Comparison of ENCODE assay signal across 24 mouse cellular contexts in genomic region chr4:131073420-131073819, GRCm38 (mm10).
DNase-seq lines count a peak whose midpoint lies in the region; ATAC-seq and TF ChIP-seq lines count a peak whose summit lies in the region.
"Had no signal": no experiment of that assay in that cellular context is flagged by ENCODE, and none has a peak within 500 bp of the region (broad histone marks: within the 10 kb centered on the region; RNA-seq: fewer than 3 reads in every experiment).

No protein-coding gene starts in this region.

- H3K4me3 ChIP-seq in lung, embryonic 14.5 days (ENCODE audit: low read depth, low read length), result no peak overlapping the region
- H3K4me3 ChIP-seq: embryonic facial prominence, embryonic 10.5 days; heart, adult 2 months; heart, embryonic 15.5 days; hindbrain, embryonic 15.5 days; left cerebral cortex, adult 2 months; midbrain, embryonic 15.5 days; neural tube, embryonic 12.5 days had no signal

- DNase-seq in kidney, postnatal 14 days, result peak; percentile 7
- DNase-seq in kidney, postnatal 10 days, result no peak
- peak; percentile 15 for DNase-seq in embryo, embryonic 9.5 days (ENCODE audit: extremely low spot score)
- peak; percentile 34 for DNase-seq in lung, embryonic 14.5 days
- peak; percentile 28 to 60 for DNase-seq in lung, postnatal 4 days
- DNase-seq in urinary bladder, postnatal 36 days (ENCODE audit: low spot score in 2 of 2), result no peak
- DNase-seq in left cerebral cortex, postnatal 36 days (ENCODE audit: low spot score in 2 of 2), result no peak
- DNase-seq: adrenal gland, postnatal 10 days; cerebellum, adult 2 months; cerebellum, postnatal 25 days; gastrocnemius, postnatal 36 days; heart, adult 2 months; heart, postnatal 36 days; kidney, adult 8-10 months; layer of hippocampus, adult 9-11 months; left cerebral cortex, postnatal 4 days; right cerebral cortex, postnatal 14 days had no signal

- H3K36me3 ChIP-seq in lung, embryonic 14.5 days (ENCODE audit: insufficient read depth), result no peaks in the 10 kb centered on the region
- H3K36me3 ChIP-seq: embryonic facial prominence, embryonic 10.5 days; heart, embryonic 15.5 days; hindbrain, embryonic 15.5 days; midbrain, embryonic 15.5 days; neural tube, embryonic 12.5 days had no signal

- no peak for ATAC-seq in lung, embryonic 14.5 days (ENCODE audit: insufficient read depth)
- ATAC-seq: midbrain, embryonic 15.5 days had no signal

- H3K9ac ChIP-seq in lung, embryonic 14.5 days, result no peak overlapping the region
- H3K9ac ChIP-seq: heart, embryonic 15.5 days; hindbrain, embryonic 15.5 days; midbrain, embryonic 15.5 days; neural tube, embryonic 12.5 days had no signal

- H3K27me3 ChIP-seq in lung, embryonic 14.5 days (ENCODE audit: insufficient read depth, low read length), result no peaks in the 10 kb centered on the region
- H3K27me3 ChIP-seq: heart, embryonic 15.5 days; hindbrain, embryonic 15.5 days; midbrain, embryonic 15.5 days; neural tube, embryonic 12.5 days had no signal

- no peak for TF ChIP-seq CTCF in lung, embryonic 14.5 days (IDR thresholded peaks at IDR 0.05; ENCODE audit: low read depth)

- H3K4me1 ChIP-seq in lung, embryonic 14.5 days (ENCODE audit: insufficient read depth), result no peaks in the 10 kb centered on the region
- H3K4me1 ChIP-seq: heart, embryonic 15.5 days; hindbrain, embryonic 15.5 days; neural tube, embryonic 12.5 days had no signal

- H3K27ac ChIP-seq in lung, embryonic 14.5 days (ENCODE audit: low read depth), result no peak overlapping the region
- H3K27ac ChIP-seq: embryonic facial prominence, embryonic 10.5 days; heart, adult 2 months; heart, embryonic 15.5 days; hindbrain, embryonic 15.5 days; left cerebral cortex, adult 2 months; midbrain, embryonic 15.5 days; neural tube, embryonic 12.5 days; stomach, postnatal 0 days had no signal

- no peak overlapping the region for H3K4me2 ChIP-seq in lung, embryonic 14.5 days
- H3K4me2 ChIP-seq: heart, embryonic 15.5 days; hindbrain, embryonic 15.5 days; midbrain, embryonic 15.5 days; neural tube, embryonic 12.5 days had no signal

- intact Hi-C loops in left cerebral cortex, postnatal 36 days (cut with DNase I), result no loop called here

- 29% methylated on average over 8 of the region's 8 CpGs for WGBS in lung, embryonic 14.5 days

- H3K9me3 ChIP-seq in lung, embryonic 14.5 days (ENCODE audit: low read depth, low read length), result no peaks in the 10 kb centered on the region
- H3K9me3 ChIP-seq: embryonic facial prominence, embryonic 10.5 days; heart, embryonic 15.5 days; hindbrain, embryonic 15.5 days; midbrain, embryonic 15.5 days; neural tube, embryonic 12.5 days had no signal

Comparison
In these comparisons a context has a peak if more than half of its experiments do, and no peak if none do; other contexts are left out.
1. DNase-seq: peak in kidney, postnatal 14 days (single experiment), embryo, embryonic 9.5 days (single experiment), lung, embryonic 14.5 days (single experiment) and lung, postnatal 4 days (2 of 2); none in kidney, postnatal 10 days (single experiment), urinary bladder, postnatal 36 days (0 of 2) and left cerebral cortex, postnatal 36 days (0 of 2).